Mouse (Mus musculus) G1E (cell line): ENCODE measurements around the gene A3galt2. TPM values are rescaled to one million over a fixed set of nuclear protein-coding genes. Genes with fewer than 3 reads are reported as not detected.

Source experiments
- ATAC-seq: 2 replicates; pipeline ENCODE4 v1.8.0; 2016; ENCODE audit warnings: mild to moderate bottlenecking; ENCODE audit not compliant: insufficient number of reproducible peaks, poor library complexity, low FRiP score, severe bottlenecking; ENCODE audit errors: extremely low read depth
- DNase-seq: peaks from one replicate; pipeline ENCODE4 v3.0.0; 2012; ENCODE audit warnings: low spot score
- H3K27me3 ChIP-seq: 2 replicates; pipeline ENCODE4 v1.6.1; 2012; ENCODE audit warnings: mild to moderate bottlenecking, low read length, inconsistent platforms; ENCODE audit not compliant: insufficient read depth
- H3K36me3 ChIP-seq: replicated peaks from 2 replicates; pipeline ENCODE3; 2012; ENCODE audit warnings: mild to moderate bottlenecking, inconsistent platforms
- H3K4me1 ChIP-seq: 2 replicates; pipeline ENCODE4 v1.6.1; 2012; ENCODE audit warnings: low read depth, low read length, inconsistent platforms, mixed read lengths; ENCODE audit not compliant: insufficient read depth
- H3K4me3 ChIP-seq: 2 replicates; pipeline ENCODE4 v1.5.1; 2012; ENCODE audit warnings: low read depth, mild to moderate bottlenecking, inconsistent platforms, low read length, moderate library complexity, mixed read lengths
- H3K9me3 ChIP-seq: replicated peaks from 2 replicates; pipeline ENCODE4 v1.6.1; 2012; ENCODE audit warnings: inconsistent platforms
- CTCF ChIP-seq: IDR thresholded peaks from 2 replicates; pipeline ENCODE4 v1.5.1; 2012; ENCODE audit warnings: low read depth, low read length, inconsistent platforms, mixed read lengths
- GATA1 ChIP-seq: IDR thresholded peaks from 2 replicates; pipeline ENCODE4 v1.6.1; 2012; ENCODE audit warnings: borderline replicate concordance, low read length, inconsistent platforms, mixed read lengths
- GATA2 ChIP-seq: IDR thresholded peaks from 2 replicates; pipeline ENCODE4 v1.6.1; 2012; ENCODE audit warnings: low read depth, low read length, inconsistent platforms, borderline replicate concordance
- POLR2AphosphoS5 ChIP-seq: IDR thresholded peaks from 2 replicates; pipeline ENCODE4 v1.6.1; 2012; ENCODE audit warnings: low read depth, low read length, inconsistent platforms; ENCODE audit not compliant: insufficient replicate concordance
- TAL1 ChIP-seq: conservative IDR thresholded peaks from 2 replicates; pipeline ENCODE4 v1.6.1; 2012; ENCODE audit warnings: low read depth, low read length, inconsistent platforms, mixed read lengths
- polyA plus RNA-seq: library from polyadenylated mRNA; stranded (reverse); fragments of >175 nt; gene quantifications from 2 replicates; pipeline ENCODE4 v1.2.3, GENCODE M21; 2012
- total RNA-seq, 2 experiments: library from RNA; stranded (forward) in 1 of 2; stranded (reverse) in 1 of 2; fragments of 200-1000 nt in 1 of 2; fragments of >200 nt in 1 of 2; fragmentation: Nextera tagmentation in 1 of 2; gene quantifications; 2 replicates each; pipeline ENCODE4 v1.2.3; 2014 to 2017

The A3galt2 gene
- total and polyA plus RNA-seq, 3 experiments = 0.16 TPM; not detected in 2

DNA sequence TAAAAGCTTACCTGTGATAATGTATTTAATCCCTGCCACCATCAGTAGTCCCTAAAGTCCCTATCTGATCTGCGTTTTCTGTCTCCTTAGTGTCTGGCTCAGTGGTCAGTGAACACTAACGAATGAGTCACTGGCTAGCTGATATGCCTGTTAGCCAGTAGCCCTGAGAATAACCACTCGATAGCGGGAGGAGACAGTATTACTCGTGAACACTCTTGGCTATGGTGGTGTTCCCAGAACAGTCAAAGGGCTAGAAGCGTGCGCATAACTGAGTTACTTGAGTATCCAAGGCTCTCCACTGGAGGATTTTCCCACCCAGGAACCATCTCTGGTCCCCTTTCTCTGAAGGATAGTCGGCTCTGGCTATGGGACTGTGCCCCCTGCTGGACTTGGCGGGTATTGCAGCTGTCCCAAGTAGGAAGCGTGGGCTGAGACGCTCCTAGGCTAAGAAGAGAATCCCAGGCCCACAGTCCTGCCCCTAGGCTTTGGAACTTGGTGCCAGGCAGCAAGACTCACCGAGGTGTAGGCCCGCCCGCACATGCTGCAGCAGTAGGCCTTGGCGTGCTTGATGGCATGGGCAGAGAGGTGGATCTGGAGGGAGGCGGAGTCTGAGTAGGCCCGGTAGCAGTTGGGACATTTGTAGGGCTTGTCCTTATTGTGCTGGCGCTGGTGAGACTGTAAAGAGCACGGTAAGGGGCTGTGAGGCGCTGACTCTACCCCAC lies 21.6 kb downstream of the A3galt2 start:
- no peak overlapping the region; the same call in 1 of the 2 replicates for H3K4me3 ChIP-seq
- TF ChIP-seq TAL1 (no peak), POLR2AphosphoS5 (no peak), GATA1 (no peak), CTCF (peak; percentile 94), GATA2 (no peak)
- peaks cover 81% of the 10 kb centered on the region for H3K36me3 ChIP-seq
- H3K27me3 ChIP-seq = 0 out of 2 replicates have a peak, but pooled peaks cover 3% of the 10 kb centered on the region
- ATAC-seq (no peak; the same call in 1 of the 2 replicates), DNase-seq (peak; percentile 76)
- no peaks in the 10 kb centered on the region for H3K9me3 ChIP-seq
- peaks cover 2% of the 10 kb centered on the region; the same call in 1 of the 2 replicates for H3K4me1 ChIP-seq

DNA sequence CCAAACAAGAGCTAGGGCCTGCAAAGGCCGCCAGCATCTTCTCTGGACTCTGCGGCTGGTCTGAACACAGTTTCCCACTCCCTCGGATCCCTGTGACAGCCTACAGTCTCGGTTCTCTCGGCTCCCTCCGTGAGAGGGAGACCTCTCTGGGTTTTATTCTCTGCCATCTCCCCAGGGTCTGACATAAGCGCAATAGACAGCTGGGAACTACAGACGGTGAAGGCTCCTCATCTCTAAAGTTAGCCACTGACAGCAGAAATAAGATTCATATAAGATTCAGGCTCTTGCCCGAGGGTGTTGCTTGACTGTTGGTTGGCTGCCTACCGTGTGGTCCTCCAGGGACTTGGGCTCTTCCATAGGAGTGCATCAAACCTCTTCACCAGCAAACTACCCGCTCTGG lies 22.4 kb downstream of the A3galt2 start:
- TF ChIP-seq CTCF (no peak), POLR2AphosphoS5 (no peak), GATA1 (no peak)
- no peak overlapping the region for H3K4me3 ChIP-seq
- peaks cover 2% of the 10 kb centered on the region; the same call in 1 of the 2 replicates for H3K4me1 ChIP-seq
- no peaks in the 10 kb centered on the region for H3K9me3 ChIP-seq
- ATAC-seq = no peak
- 0 out of 2 replicates have a peak, but pooled peaks cover 3% of the 10 kb centered on the region for H3K27me3 ChIP-seq
- DNase-seq = no peak
- H3K36me3 ChIP-seq = peaks cover 87% of the 10 kb centered on the region

DNA sequence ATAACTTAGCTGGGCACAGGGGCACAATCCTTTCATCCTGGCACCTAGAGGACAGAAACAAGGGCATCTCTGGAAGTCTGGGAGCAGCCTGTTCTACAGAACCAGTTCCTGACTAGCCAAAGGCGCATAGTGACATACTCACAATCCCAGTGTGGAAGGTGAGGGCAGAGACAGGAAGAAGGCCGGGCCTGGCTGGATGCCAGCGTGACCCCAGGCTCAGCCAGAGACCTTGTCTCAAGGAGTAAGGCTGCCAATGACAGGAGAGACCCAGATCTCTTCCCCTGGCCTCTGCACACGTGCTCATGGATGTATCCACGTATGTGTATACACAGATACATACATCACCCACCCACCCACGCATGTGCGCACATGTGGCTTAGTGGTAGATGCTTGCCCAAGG lies 26.9 kb downstream of the A3galt2 start:
- DNase-seq (no peak), ATAC-seq (no peak)
- Histone ChIP-seq H3K4me1 (peaks cover under 1% of the 10 kb centered on the region; the same call in 1 of the 2 replicates), H3K9me3 (no peaks in the 10 kb centered on the region), H3K27me3 (0 out of 2 replicates have a peak, but pooled peaks cover 3% of the 10 kb centered on the region), H3K36me3 (peaks cover 85% of the 10 kb centered on the region), H3K4me3 (no peak overlapping the region)
- TF ChIP-seq POLR2AphosphoS5 (no peak), GATA2 (no peak), TAL1 (no peak), GATA1 (no peak), CTCF (no peak)

DNA sequence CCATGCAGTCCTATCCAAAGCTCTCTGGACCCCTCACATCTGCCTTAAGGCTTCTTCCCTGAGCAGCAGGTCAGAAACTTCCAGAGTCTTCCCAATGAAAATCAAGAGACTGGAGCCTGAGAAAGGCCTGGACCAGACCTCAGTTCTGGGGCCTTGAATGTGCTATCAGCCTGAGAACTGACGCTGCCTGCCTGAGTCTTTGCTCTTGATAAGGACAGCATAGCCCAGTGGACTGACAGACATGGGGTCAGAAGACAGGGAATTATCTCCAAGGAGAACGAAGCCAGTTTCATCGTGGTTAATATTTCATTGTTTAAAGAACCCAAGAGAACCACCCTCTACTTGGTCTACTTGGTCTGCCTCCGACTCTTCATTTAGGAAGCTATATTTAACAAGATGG lies 27.5 kb downstream of the A3galt2 start:
- H3K9me3 ChIP-seq = no peaks in the 10 kb centered on the region
- H3K36me3 ChIP-seq = peaks cover 85% of the 10 kb centered on the region
- no peak for ATAC-seq
- no peak for DNase-seq
- H3K4me1 ChIP-seq = no peaks in the 10 kb centered on the region
- TF ChIP-seq GATA1 (no peak), CTCF (no peak), GATA2 (no peak), POLR2AphosphoS5 (no peak), TAL1 (no peak)
- no peak overlapping the region for H3K4me3 ChIP-seq
- H3K27me3 ChIP-seq = 0 out of 2 replicates have a peak, but pooled peaks cover 3% of the 10 kb centered on the region

DNA sequence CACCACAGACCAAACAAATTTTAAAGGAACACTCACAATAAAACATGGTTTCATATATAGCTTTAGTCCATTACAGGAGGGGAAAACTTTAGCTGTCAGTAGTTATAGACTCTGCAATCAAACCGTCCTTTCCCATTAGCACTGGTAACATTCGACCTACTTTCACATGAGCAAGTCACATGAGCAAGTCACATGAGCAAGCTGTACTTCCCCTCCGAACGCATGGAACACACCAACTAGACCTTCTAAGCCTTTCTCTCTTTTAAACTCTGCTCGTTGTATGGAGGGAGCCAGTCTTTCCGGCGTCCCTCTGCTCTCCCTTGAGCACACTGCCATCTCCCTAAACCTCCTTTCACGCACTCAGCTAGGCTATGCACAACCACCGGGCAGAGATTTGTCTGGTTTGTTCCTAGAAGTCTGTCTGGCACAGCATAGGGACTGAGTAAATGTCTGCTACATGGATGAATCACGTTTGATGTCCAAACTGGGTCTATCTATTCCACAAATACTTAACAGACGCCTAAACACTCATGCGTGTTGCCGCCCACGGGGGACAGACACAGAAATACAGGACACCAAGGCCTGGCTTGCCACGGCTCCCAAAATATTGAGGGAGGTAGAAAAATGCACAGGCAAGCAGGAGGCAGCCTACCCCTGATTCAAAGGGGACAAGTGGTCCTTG lies 29.9 kb downstream of the A3galt2 start:
- no peak for ATAC-seq
- Histone ChIP-seq H3K9me3 (no peaks in the 10 kb centered on the region), H3K4me3 (no peak overlapping the region), H3K4me1 (no peaks in the 10 kb centered on the region), H3K36me3 (peaks cover 81% of the 10 kb centered on the region), H3K27me3 (no peaks in the 10 kb centered on the region)
- DNase-seq = no peak
- TF ChIP-seq TAL1 (no peak), GATA2 (no peak), GATA1 (no peak), POLR2AphosphoS5 (no peak), CTCF (no peak)

DNA sequence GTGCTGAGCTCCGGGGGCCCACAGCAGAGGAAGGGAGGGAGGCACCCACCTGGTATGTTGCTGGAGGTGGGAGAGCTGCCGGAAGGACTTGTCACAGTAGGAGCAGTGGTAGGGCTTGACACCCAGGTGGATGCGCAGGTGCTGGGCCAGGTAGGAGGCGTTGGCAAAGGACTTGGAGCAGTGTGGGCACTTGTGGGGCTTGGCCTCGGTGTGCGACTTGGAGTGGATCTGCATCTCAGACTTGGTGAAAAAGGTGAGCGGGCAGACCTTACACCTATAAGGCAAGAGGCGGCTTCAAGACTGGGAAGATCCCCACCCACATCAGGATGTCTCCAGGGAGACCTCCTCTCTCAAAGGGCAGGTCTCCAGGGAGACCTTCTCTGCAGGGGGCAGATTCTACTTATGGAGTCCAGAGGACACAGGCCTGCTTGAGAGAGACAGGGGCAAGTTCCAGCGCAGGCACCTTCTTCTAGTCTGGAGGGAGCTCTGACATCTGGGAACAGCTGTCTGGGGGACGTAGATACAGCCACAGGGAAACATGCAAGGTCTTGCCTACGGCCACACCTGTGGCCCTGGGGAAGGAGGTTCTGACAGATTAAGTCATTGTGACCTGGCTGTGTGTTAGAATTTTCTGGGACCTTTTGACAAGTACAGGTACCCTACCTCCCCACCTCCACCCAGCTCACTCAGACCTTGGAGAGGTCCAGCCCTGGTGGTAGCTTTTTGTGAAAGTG lies 30.9 kb downstream of the A3galt2 start:
- ATAC-seq (no peak), DNase-seq (no peak)
- TF ChIP-seq TAL1 = no peak
- no peak for TF ChIP-seq GATA1
- no peak for TF ChIP-seq POLR2AphosphoS5
- TF ChIP-seq GATA2 = no peak
- TF ChIP-seq CTCF = no peak
- no peaks in the 10 kb centered on the region for H3K9me3 ChIP-seq
- H3K4me3 ChIP-seq = no peak overlapping the region
- H3K27me3 ChIP-seq = no peaks in the 10 kb centered on the region
- H3K36me3 ChIP-seq = peaks cover 84% of the 10 kb centered on the region
- no peaks in the 10 kb centered on the region for H3K4me1 ChIP-seq
